Mouse (Mus musculus) bone marrow, adult 2 months (tissue): Measurements from ENCODE around the gene Rybp.

Experiments used
- CTCF ChIP-seq: fragments of 200-500 bp; IDR thresholded peaks from 2 replicates; pipeline ENCODE4 v1.5.1; 2011; ENCODE audit warnings: low read length, control low read depth; ENCODE audit not compliant: control insufficient read depth, insufficient read depth
- POLR2A ChIP-seq: fragments of 200-500 bp; IDR thresholded peaks from 2 replicates; pipeline ENCODE4 v1.6.1; 2011; ENCODE audit warnings: low read depth, mild to moderate bottlenecking, control low read depth, low read length, borderline replicate concordance; ENCODE audit not compliant: control insufficient read depth

DNA sequence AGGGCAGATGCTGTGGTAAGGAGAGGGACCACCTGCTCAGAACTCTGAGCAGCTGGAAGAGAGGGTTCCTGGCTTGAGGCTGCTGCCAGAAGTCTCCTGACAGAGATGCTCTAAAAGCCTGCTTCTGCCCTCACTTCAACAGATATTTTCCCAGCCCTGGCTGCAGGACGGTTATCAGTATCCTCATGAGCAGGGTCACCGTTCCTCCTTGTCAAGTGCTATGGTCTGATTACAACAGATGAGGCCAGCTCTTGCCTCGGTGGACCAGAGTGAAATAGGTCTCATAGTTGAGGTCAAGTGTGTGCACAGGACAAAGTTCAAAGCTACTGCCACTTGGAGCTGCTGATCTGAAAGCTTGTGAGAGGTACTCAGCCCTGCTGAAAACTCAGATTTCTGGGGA, 108.5 kb downstream of the Rybp start:
- TF ChIP-seq CTCF = no peak
- no peak for TF ChIP-seq POLR2A
